Mouse (Mus musculus): ENCODE measurements at regions not wholly inside any gene's neighbourhood (a gene's known extent, or its start where the extent isn't known, plus 50 kb on each side); places are given as distances from the start of the nearest gene placed in this dataset.

- no peak for TF ChIP-seq EP300 (IDR thresholded peaks at IDR 0.05; ENCODE audit: low read depth)
- TF ChIP-seq CTCF (IDR thresholded peaks at IDR 0.05; ENCODE audit: low read depth), result no peak
Measured at GRCm38 (mm10) chr7:71746118-71746897, 395.0 kb upstream of the Gm10295 start.

Data from heart, postnatal 0 days (tissue).